Mouse (Mus musculus): ENCODE measurements around the gene Amer3.
"Not testable (repeated sequence)": the region's sequence is repeated elsewhere in the genome, so short reads cannot be mapped to it uniquely, and the experiment has no call there.

Gene Amer3

GRCm38 (mm10) chr1:34578851-34579781 is at the start of gene Amer3:
TSS of gene Amer3 (plus strand) at chr1:34579657.
- DNase-seq: peak; percentile 93

GRCm38 (mm10) chr1:34534574-34534973 is 44.9 kb upstream of the Amer3 start:
- DNase-seq: not testable (repeated sequence)

GRCm38 (mm10) chr1:34535043-34535698 is 44.3 kb upstream of the Amer3 start, which contains the start of gene Cfc1:
TSS of gene Cfc1 (plus strand) at chr1:34535648.
- not testable (repeated sequence) for DNase-seq

- no peak for DNase-seq
Observed at GRCm38 (mm10) chr1:34536291-34536766, 43.1 kb upstream of the Amer3 start.

- DNase-seq: no peak
Observed at GRCm38 (mm10) chr1:34536767-34537485, 42.5 kb upstream of the Amer3 start.

- DNase-seq: no peak
Observed at GRCm38 (mm10) chr1:34547074-34547473, 32.4 kb upstream of the Amer3 start.

GRCm38 (mm10) chr1:34553690-34554089 is 25.8 kb upstream of the Amer3 start:
- DNase-seq: no peak

- no peak for DNase-seq
Observed at GRCm38 (mm10) chr1:34554275-34554674, 25.2 kb upstream of the Amer3 start.

GRCm38 (mm10) chr1:34560843-34561242 is 18.6 kb upstream of the Amer3 start, which contains the start of gene Prss40:
TSS of gene Prss40 (minus strand) at chr1:34560943.
- no peak for DNase-seq

GRCm38 (mm10) chr1:34564383-34565045 is 14.9 kb upstream of the Amer3 start:
- no peak for DNase-seq

- DNase-seq: no peak
Observed at GRCm38 (mm10) chr1:34568120-34568519, 11.3 kb upstream of the Amer3 start.

GRCm38 (mm10) chr1:34569876-34570275 is 9.6 kb upstream of the Amer3 start:
- DNase-seq: no peak

- no peak for DNase-seq
Observed at GRCm38 (mm10) chr1:34571431-34571830, 8.0 kb upstream of the Amer3 start.

GRCm38 (mm10) chr1:34573221-34573620 is 6.2 kb upstream of the Amer3 start:
- no peak for DNase-seq

- peak; percentile 85 for DNase-seq
Observed at GRCm38 (mm10) chr1:34579782-34580356, 412 bp downstream of the Amer3 start.

GRCm38 (mm10) chr1:34582218-34582617 is 2.8 kb downstream of the Amer3 start:
- DNase-seq: peak; percentile 26

GRCm38 (mm10) chr1:34583821-34584263 is 4.4 kb downstream of the Amer3 start:
- DNase-seq: peak; percentile 100

- DNase-seq: peak; percentile 79
Observed at GRCm38 (mm10) chr1:34584736-34585135, 5.3 kb downstream of the Amer3 start.

GRCm38 (mm10) chr1:34587298-34588096 is 8.0 kb downstream of the Amer3 start:
- peak; percentile 42 for DNase-seq

GRCm38 (mm10) chr1:34600000-34600399 is 20.5 kb downstream of the Amer3 start:
- DNase-seq: peak; percentile 38

Measured in cerebellum, adult 9-11 months (tissue).